Mouse (Mus musculus): ENCODE results near the gene Cstf3.

Gene Cstf3

GRCm38 (mm10) chr2:104604718-104605117 is 14.4 kb downstream of the Cstf3 start:
- DNase-seq, result no peak

- no peak for DNase-seq
Observed at GRCm38 (mm10) chr2:104605560-104605959, 15.2 kb downstream of the Cstf3 start.

- DNase-seq, result no peak
Observed at GRCm38 (mm10) chr2:104614786-104615185, 24.5 kb downstream of the Cstf3 start.

GRCm38 (mm10) chr2:104615985-104616711 is 25.8 kb downstream of the Cstf3 start:
- no peak for DNase-seq

GRCm38 (mm10) chr2:104658659-104659058 is 68.3 kb downstream of the Cstf3 start:
- DNase-seq, result no peak

- no peak for DNase-seq
Observed at GRCm38 (mm10) chr2:104663372-104664100, 73.2 kb downstream of the Cstf3 start.

- DNase-seq, result peak; percentile 12
Observed at GRCm38 (mm10) chr2:104669122-104669804, 78.9 kb downstream of the Cstf3 start.

- no peak for DNase-seq
Observed at GRCm38 (mm10) chr2:104671724-104672123, 81.4 kb downstream of the Cstf3 start.

- no peak for DNase-seq
Observed at GRCm38 (mm10) chr2:104677326-104677725, 87.0 kb downstream of the Cstf3 start.

- DNase-seq, result no peak
Observed at GRCm38 (mm10) chr2:104684771-104685170, 94.4 kb downstream of the Cstf3 start.

- DNase-seq, result peak; percentile 74
Observed at GRCm38 (mm10) chr2:104685418-104685817, 95.1 kb downstream of the Cstf3 start.

- no peak for DNase-seq
Observed at GRCm38 (mm10) chr2:104687261-104687660, 96.9 kb downstream of the Cstf3 start.

GRCm38 (mm10) chr2:104688321-104688720 is 98.0 kb downstream of the Cstf3 start:
- DNase-seq, result peak; percentile 38

- no peak for DNase-seq
Observed at GRCm38 (mm10) chr2:104688724-104689123, 98.4 kb downstream of the Cstf3 start.

- DNase-seq, result no peak
Observed at GRCm38 (mm10) chr2:104690720-104691119, 100.4 kb downstream of the Cstf3 start.

- no peak for DNase-seq
Observed at GRCm38 (mm10) chr2:104692551-104692950, 102.2 kb downstream of the Cstf3 start.

- DNase-seq, result no peak
Observed at GRCm38 (mm10) chr2:104699659-104700058, 109.3 kb downstream of the Cstf3 start.

- no peak for DNase-seq
Observed at GRCm38 (mm10) chr2:104703158-104703557, 112.8 kb downstream of the Cstf3 start.

- no peak for DNase-seq
Observed at GRCm38 (mm10) chr2:104704355-104704754, 114.0 kb downstream of the Cstf3 start.

GRCm38 (mm10) chr2:104709786-104710337 is 119.5 kb downstream of the Cstf3 start:
- DNase-seq, result no peak

- DNase-seq, result no peak
Observed at GRCm38 (mm10) chr2:104710670-104711370, 120.5 kb downstream of the Cstf3 start.

GRCm38 (mm10) chr2:104711585-104712485 is 121.5 kb downstream of the Cstf3 start, which contains the start of gene Tcp11l1:
Gene Tcp11l1 (minus strand): TSS chr2:104712169.
- DNase-seq, result peak; percentile 34

Measured in liver (tissue).